Mouse (Mus musculus): ENCODE results near the gene Slc43a3. TPM values are rescaled to one million over a fixed set of nuclear protein-coding genes. Genes with fewer than 3 reads are reported as not detected.
"Not testable (repeated sequence)": the region's sequence is repeated elsewhere in the genome, so short reads cannot be mapped to it uniquely, and the experiment has no call there.

Slc43a3 gene
- 127 and 128 TPM in 2 replicates for polyA plus RNA-seq (2016; fragmentation: Nextera tagmentation; extraction: Ambion mirVana)

DNA sequence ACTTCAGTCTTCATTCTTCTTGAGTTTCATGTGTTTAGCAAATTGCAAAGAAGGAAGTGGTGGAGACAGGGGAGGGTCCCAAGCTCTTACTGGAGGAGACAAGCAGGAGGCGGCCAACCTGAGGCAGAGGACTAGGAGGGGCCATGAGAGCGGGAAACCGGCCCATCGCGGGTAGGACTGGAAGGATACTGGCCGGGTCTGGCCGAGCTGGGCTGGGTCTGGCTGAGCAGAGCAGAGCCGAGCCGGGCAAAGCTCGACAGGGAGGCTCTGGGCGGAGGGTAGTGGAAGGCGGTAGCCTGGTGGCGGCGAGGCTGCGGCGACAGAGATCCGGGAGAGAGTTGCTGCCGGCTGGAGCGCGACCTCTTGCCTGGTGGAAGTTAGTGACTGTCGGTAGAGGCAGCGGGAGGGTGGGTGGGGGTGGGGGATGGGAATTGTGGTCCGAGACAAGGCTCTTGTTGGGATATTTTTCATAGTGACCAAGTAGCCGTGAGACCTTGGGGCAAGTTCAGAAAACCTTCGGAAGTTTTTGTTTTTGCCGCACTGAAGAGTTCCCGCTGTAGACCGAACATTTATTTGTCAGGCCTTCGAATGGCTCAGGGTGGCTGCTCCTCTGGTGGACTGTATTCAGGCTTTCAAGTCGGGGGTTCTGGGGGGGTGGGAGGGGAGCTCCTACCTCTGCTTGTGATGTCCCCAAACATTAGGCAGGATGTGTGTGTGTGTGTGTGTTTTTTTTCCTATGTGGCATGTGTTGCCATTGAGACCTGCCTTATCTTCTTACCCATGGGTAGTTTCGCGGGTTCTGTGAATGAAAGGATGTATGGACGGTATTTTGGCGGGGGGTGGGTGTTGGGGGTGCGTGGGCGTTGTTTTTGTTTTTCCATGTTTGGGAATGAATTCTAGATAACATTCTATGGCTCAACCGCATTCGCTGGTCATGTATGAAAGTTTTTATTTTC lies at the start of gene Slc43a3:
TSS of gene Slc43a3 (plus strand) at position 106 of the 956 bp plus-strand sequence.
- WGBS (ENCODE audit: insufficient replicate concordance): 3% methylated on average over 38 of the region's 38 CpGs
- peak within 1 kb of the TSS; percentile 98 for H3K9ac ChIP-seq
- no peaks in the 10 kb centered on the region for H3K9me3 ChIP-seq (replicated peaks)
- peak; percentile 74 for ATAC-seq
- H3K27ac ChIP-seq: peak within 1 kb of the TSS; percentile 100
- peak within 1 kb of the TSS; percentile 86 for H3K4me3 ChIP-seq
- H3K4me2 ChIP-seq: peak within 1 kb of the TSS; percentile 87
- H3K36me3 ChIP-seq: peaks cover 37% of the 10 kb centered on the region
- 0 out of 2 replicates have a peak, but pooled peaks cover 4% of the 10 kb centered on the region for H3K27me3 ChIP-seq (replicated peaks)
- H3K4me1 ChIP-seq: peaks cover 63% of the 10 kb centered on the region

DNA sequence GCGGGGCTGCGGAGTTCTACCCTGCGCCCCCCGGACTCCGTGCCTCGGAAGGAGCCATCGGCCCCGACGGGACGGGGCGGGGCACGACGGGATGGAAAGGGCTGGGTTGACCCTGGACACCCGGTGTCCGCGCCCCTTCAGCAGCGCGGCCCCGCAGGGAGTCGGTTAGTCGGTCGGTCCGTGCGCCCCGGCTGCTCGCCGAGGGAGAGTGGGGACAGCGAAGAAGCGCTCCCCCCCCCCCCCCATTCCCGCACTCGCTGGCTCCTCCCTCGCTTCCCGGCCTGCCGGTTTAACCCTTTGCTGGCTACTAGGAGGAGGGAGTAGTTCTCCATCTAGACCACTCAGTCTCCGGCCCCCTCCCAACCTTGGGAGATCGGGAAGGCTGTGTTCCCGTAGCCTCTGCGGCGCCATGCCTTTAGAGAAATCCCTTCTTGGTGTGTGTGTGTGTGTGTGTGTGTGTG lies 49.5 kb upstream of the Slc43a3 start:
- Histone ChIP-seq H3K9ac (peak overlapping the region; percentile 19; the same call in 1 of the 2 replicates), H3K27me3 (replicated peaks) (peaks cover 100% of the 10 kb centered on the region), H3K9me3 (replicated peaks) (no peaks in the 10 kb centered on the region), H3K4me1 (peaks cover 53% of the 10 kb centered on the region), H3K4me3 (peak overlapping the region; percentile 43), H3K27ac (no peak overlapping the region), H3K36me3 (no peaks in the 10 kb centered on the region), H3K4me2 (peak overlapping the region; percentile 65)
- WGBS (ENCODE audit: insufficient replicate concordance): under 1% methylated on average over 38 of the region's 39 CpGs
- no peak for ATAC-seq

- H3K4me1 ChIP-seq: peaks cover 50% of the 10 kb centered on the region
- no peaks in the 10 kb centered on the region for H3K9me3 ChIP-seq (replicated peaks)
- H3K27me3 ChIP-seq (replicated peaks): peaks cover 100% of the 10 kb centered on the region
- peak overlapping the region; percentile 65 for H3K4me2 ChIP-seq
- no peaks in the 10 kb centered on the region for H3K36me3 ChIP-seq
- peak overlapping the region; percentile 43 for H3K4me3 ChIP-seq
- WGBS (ENCODE audit: insufficient replicate concordance): 1% methylated on average over 58 of the region's 58 CpGs
- H3K9ac ChIP-seq: no peak overlapping the region
- no peak overlapping the region for H3K27ac ChIP-seq
- ATAC-seq: no peak
These were observed 48.7 kb upstream of the Slc43a3 start for GRCm38 (mm10) chr2:84887411-84888271.

- no peaks in the 10 kb centered on the region for H3K9me3 ChIP-seq (replicated peaks)
- peak overlapping the region; percentile 65 for H3K4me2 ChIP-seq
- peak overlapping the region; percentile 43 for H3K4me3 ChIP-seq
- ATAC-seq: no peak
- no peak overlapping the region for H3K27ac ChIP-seq
- WGBS (ENCODE audit: insufficient replicate concordance): 4% methylated on average over 28 of the region's 28 CpGs
- H3K9ac ChIP-seq: no peak overlapping the region
- peaks cover 99% of the 10 kb centered on the region for H3K27me3 ChIP-seq (replicated peaks)
- H3K36me3 ChIP-seq: no peaks in the 10 kb centered on the region
- H3K4me1 ChIP-seq: peaks cover 39% of the 10 kb centered on the region
These were observed 47.6 kb upstream of the Slc43a3 start for GRCm38 (mm10) chr2:84888657-84889315.

DNA sequence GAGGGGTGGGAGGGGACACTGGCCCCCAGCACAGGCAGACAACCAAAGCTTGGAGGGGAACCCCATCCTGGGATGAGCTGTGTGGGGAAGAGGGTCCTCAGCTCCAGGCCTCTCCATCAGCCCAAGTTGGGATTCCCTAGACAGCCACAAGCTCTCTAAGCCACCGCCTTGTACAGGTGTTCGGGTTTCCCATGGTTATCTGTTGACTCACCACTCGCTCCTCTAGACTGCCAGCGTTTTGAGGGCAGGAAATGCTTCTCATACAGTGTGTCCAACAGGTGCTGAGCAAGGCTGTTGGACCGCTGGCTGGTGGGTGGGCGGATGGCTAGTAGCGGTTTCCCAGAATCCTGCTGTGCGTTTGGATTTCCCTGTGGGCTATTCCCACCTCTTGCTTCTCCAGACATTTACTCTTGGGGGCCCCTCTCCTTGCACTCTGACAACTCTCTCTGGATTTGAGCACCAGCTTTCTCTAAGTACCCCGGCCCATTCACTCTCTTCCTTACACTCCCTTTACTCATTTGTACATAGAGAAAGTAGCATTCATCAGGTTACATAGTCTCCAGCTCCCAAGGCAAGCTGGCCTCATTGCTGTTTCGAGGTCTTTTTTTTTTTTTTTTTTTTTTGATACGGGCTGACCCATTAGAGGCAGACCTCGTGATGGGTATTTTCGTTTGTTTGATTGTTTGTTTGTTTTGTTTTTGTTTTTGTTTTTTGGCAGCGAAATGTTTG lies 46.9 kb upstream of the Slc43a3 start:
- no peak overlapping the region for H3K9ac ChIP-seq
- no peak; the same call in 1 of the 2 replicates for ATAC-seq
- H3K36me3 ChIP-seq: no peaks in the 10 kb centered on the region
- H3K4me2 ChIP-seq: peak overlapping the region; percentile 65
- H3K4me3 ChIP-seq: no peak overlapping the region
- WGBS (ENCODE audit: insufficient replicate concordance): 14% methylated on average over 14 of the region's 14 CpGs
- H3K4me1 ChIP-seq: peaks cover 39% of the 10 kb centered on the region
- H3K9me3 ChIP-seq (replicated peaks): no peaks in the 10 kb centered on the region
- no peak overlapping the region for H3K27ac ChIP-seq
- peaks cover 98% of the 10 kb centered on the region for H3K27me3 ChIP-seq (replicated peaks)

DNA sequence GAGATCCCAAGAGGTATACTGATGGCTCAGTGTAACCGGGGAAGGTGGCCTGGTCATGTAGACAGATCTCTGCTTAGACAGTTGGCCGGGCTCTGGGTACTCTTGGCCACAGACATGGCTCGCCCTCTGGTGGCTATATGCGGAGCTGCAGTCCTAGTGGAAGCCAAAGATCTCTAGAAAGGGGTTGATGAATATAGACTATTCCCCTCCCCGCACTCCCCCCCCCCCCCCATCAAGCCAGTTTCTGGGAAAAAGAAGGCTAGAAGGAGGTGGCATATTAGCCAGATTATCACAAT lies 46.4 kb upstream of the Slc43a3 start:
- H3K27ac ChIP-seq: no peak overlapping the region
- no peak overlapping the region for H3K9ac ChIP-seq
- H3K4me3 ChIP-seq: no peak overlapping the region
- WGBS (ENCODE audit: insufficient replicate concordance): under 1% methylated on average over 5 of the region's 5 CpGs
- H3K9me3 ChIP-seq (replicated peaks): no peaks in the 10 kb centered on the region
- ATAC-seq: peak; percentile 65
- H3K4me1 ChIP-seq: peaks cover 39% of the 10 kb centered on the region
- no peaks in the 10 kb centered on the region for H3K36me3 ChIP-seq
- H3K4me2 ChIP-seq: no peak overlapping the region
- H3K27me3 ChIP-seq (replicated peaks): peaks cover 98% of the 10 kb centered on the region

DNA sequence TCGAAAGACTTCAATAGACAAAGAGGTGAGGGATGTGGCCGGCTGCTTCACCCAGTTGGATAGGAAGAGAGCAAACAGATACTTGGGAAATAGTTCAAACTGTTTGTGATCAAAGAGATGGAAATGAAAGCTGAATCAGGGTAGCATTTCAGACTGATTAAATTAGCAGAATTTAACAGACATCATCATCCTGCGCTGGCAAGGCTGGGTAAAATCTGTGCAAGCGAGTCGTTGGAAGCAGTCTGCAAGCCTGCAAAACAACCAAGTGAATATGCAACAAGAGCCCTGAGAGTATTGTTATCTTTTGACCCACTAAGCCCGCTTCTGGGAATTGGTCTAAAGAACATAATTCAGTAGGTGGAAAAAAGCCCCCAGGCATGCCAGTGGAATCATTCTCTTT lies 43.0 kb upstream of the Slc43a3 start:
- Histone ChIP-seq H3K4me1 (peaks cover 14% of the 10 kb centered on the region), H3K9me3 (replicated peaks) (no peaks in the 10 kb centered on the region), H3K36me3 (no peaks in the 10 kb centered on the region), H3K27ac (no peak overlapping the region), H3K4me3 (no peak overlapping the region), H3K4me2 (no peak overlapping the region), H3K27me3 (replicated peaks) (peaks cover 69% of the 10 kb centered on the region), H3K9ac (no peak overlapping the region)
- WGBS (ENCODE audit: insufficient replicate concordance): 44% methylated on average over 6 of the region's 6 CpGs
- ATAC-seq: no peak

DNA sequence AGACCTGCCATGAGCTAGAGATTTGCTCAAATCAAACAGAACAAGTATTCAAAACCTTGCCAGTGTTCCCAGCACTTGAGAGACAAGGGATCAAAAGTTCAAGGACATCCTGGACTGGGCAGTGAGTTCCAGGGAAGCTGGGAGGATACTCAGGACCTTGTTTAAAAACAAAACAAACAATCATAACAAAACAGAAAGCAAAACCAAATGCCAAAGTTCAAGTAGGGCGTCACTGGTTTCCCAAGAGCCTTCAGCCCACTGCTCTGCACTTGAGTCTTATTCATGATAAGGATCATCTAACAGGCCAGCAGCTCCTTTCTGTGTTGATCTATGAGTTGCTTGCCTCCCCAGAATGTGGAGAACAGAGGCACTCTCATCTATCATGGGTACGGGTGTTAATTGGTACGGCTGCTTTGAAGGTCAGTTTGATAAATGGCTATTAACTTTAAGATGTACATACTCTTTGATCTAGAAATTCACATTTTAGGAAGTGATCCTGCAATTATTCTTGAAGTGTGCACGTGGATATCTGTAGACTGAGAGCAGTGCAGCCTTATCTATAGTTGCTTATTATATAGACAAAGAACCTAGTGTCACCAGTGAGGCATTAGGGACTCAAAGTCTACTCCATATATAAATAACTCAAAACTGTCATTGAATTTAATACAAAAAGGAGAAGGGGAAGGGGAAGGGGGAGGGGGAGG lies 40.7 kb upstream of the Slc43a3 start:
- 49% methylated on average over 4 of the region's 4 CpGs for WGBS (ENCODE audit: insufficient replicate concordance)
- H3K27me3 ChIP-seq (replicated peaks): peaks cover 46% of the 10 kb centered on the region
- no peaks in the 10 kb centered on the region for H3K9me3 ChIP-seq (replicated peaks)
- H3K36me3 ChIP-seq: no peaks in the 10 kb centered on the region
- H3K4me2 ChIP-seq: no peak overlapping the region
- H3K9ac ChIP-seq: no peak overlapping the region
- no peak overlapping the region for H3K4me3 ChIP-seq
- no peaks in the 10 kb centered on the region for H3K4me1 ChIP-seq
- H3K27ac ChIP-seq: no peak overlapping the region
- ATAC-seq: no peak

DNA sequence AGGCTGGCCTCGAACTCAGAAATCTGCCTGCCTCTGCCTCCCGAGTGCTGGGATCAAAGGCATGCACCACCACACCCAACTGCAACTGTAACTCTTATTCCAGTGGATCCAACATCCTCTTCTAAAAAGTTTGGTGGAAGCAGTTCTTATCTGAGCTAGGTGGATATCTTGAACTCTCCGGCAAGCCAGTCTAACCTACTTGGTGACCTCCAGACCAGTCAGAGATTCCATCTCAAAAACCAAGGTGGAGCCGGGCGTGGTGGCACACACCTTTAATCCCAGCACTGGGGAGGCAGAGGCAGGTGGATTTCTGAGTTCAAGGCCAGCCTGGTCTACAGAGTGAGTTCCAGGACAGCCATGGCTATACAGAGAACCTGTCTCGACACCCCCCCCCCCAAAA lies 39.7 kb upstream of the Slc43a3 start:
- H3K9ac ChIP-seq; H3K9me3 ChIP-seq (replicated peaks); H3K36me3 ChIP-seq; H3K4me3 ChIP-seq; ATAC-seq; H3K27ac ChIP-seq; H3K4me2 ChIP-seq; H3K4me1 ChIP-seq: not testable (repeated sequence)
- 70% methylated on average over 6 of the region's 6 CpGs for WGBS (ENCODE audit: insufficient replicate concordance)
- peaks cover 36% of the 10 kb centered on the region for H3K27me3 ChIP-seq (replicated peaks)

GRCm38 (mm10) chr2:84912722-84913121 lies 23.7 kb upstream of the Slc43a3 start:
- no peak for ATAC-seq
- H3K9me3 ChIP-seq (replicated peaks): no peaks in the 10 kb centered on the region
- WGBS (ENCODE audit: insufficient replicate concordance): 65% methylated on average over 3 of the region's 3 CpGs

More at GRCm38 (mm10) chr2:84912722-84913121, 23.7 kb upstream of the Slc43a3 start:
- H3K36me3 ChIP-seq: no peaks in the 10 kb centered on the region
- peaks cover 5% of the 10 kb centered on the region for H3K4me1 ChIP-seq
- H3K9ac ChIP-seq: no peak overlapping the region
- H3K27ac ChIP-seq: no peak overlapping the region
- no peak overlapping the region for H3K4me2 ChIP-seq
- no peaks in the 10 kb centered on the region for H3K27me3 ChIP-seq (replicated peaks)
- H3K4me3 ChIP-seq: no peak overlapping the region

All from liver, embryonic 12.5 days (tissue).